Mouse (Mus musculus): ENCODE measurements around the gene Hectd1.
A peak's percentile ranks its signal among the peaks of the same experiment; 100 is the strongest.

Hectd1 gene

DNA sequence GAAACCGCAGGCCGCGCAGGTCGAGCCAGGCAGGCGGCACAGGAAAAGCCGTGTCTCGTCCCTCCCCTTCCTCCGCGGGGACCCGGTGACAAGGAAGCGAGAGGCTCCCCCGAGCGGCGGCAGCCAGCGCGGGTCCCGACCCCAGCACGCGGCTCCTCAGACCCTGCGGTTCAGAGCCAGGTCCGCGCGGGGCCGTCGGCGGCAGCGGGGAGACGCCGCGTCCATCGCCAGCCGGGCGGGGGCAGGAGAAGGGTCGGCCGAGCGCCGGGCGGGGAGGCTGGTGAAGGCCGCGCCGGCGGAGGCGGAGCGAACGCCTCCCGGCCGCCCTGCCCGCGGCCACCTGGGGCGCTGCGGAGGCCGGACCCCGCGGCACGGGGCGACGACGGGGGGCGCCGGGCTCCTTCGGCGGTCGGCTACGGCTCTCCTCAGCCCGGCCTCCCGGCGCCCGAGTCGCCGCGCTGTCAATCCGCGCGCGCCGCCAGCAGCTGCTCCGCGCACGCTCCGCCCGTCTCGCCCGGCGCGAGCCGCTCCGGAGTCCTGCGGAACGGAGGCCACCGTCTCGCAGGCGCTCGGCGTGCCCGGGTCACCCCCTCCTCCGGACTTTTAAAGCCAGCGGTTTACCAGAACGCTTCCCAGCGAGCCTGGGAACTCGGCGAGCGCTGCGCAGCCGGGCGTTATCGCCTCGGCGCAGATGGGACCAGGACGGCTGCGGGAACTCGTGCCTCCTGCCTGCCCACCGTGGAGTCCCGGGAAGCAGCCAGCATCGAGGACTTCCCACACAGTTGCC is at the start of gene Hectd1:
Gene Hectd1 (minus strand): TSS at position 247 of the 787 bp plus-strand sequence.
- peak; percentile 88 for DNase-seq (ENCODE audit: low spot score in 2 of 2)

DNA sequence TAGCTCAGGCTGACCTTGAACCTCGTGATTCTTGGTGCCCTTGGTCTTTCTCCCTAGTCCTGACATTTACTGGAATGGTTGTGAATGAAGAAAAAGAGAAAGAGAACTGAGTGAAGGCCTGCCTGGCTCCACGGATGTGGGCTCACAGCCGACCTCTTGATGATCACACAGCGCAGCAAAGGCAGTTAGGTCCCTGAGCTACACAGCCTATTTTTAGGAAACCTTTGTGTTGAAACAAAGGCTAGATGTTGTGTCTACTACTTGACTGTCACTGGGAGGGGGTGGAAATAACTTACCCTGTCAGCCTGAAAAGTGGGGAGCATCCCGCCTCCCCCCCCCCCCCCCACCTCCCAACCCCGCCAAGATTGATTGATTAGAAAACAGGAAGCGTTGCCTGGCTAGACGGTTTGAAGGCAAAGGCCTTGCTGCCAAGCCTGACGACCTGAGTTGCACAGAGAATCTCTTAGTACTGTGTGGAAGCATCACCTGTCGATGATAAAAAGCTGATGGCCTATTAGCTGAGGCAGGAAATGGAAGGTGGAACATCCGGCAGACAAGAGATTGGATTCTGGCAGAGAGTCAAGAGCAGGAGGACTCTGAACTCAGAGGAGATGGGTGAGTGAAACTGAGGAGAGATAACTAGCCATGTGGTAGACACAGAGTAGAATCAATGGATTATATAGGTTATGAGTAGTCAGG is 42.3 kb upstream of the Hectd1 start:
- no peak for DNase-seq (ENCODE audit: low spot score in 2 of 2)

DNA sequence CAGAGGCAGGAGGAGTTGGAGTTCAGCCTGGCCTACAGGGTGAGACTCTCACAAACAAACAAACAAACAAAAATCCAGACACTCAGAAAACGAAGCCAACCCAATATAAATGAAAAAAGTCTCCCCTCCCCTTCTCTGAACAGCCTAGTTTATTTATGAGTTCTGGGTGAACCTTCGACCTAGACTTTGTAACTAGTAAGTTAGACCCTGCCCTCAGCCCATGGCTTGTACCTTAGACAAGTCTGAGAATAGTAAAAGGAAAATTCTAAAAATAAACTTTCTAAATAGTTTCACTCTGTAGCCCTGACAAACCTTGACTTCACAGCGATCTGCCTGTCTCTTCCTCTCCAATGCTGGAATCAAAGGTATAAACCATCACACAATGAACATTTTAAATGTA is 40.2 kb upstream of the Hectd1 start:
- DNase-seq (ENCODE audit: low spot score in 2 of 2) = no peak

DNA sequence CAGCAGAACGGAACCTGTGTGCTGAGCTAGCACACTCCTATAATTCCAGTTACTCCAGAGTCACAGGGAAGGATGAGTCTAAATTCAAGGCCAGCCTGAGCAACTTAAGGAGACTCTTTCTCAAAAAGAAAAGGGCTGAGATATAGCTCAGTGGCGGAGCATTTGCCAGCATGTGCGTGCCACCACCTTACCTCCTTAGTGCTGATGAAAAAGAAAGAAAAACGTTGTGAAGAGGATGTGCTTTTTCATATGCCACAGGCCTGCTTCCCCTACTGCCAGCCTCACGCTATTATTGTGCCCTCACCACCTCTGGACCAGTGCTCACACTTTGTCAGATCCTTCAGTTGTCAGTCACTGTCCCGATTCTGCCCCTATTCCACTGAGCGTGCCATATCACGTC is 37.7 kb upstream of the Hectd1 start:
- DNase-seq (ENCODE audit: low spot score in 2 of 2) = no peak

DNA sequence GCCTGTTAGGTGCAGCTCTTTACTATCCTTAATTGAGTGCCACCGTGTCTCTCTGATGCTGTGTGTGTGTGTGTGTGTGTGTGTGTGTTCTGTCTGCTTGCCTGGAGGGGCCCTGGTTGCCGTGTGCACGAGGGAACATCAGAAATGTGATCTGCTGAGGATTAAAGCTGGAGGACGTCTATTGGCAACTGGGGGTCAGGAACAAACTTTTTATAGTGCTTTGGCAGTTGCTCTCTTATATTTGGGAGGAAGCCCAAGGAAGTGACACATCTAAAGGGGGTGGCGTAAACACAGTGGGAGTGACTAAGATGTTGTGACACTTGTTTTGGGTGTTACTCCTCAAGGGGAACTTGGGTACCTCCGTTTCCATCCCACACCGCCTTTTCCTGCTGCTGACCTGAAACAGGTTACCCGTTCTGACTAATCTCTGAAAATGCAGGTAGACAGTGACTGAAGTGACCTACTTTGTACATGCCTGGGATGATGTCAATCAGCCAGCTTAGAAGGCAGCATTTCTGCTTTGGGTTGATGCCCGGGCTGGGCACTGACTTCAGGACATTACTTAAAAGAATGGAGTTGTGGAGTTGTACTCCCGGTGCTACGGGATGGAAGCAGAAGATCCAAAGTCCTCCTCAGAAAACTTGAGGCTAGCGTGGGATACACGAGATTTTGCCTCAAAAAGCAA is 37.0 kb upstream of the Hectd1 start:
- DNase-seq (ENCODE audit: low spot score in 2 of 2) = no peak

DNA sequence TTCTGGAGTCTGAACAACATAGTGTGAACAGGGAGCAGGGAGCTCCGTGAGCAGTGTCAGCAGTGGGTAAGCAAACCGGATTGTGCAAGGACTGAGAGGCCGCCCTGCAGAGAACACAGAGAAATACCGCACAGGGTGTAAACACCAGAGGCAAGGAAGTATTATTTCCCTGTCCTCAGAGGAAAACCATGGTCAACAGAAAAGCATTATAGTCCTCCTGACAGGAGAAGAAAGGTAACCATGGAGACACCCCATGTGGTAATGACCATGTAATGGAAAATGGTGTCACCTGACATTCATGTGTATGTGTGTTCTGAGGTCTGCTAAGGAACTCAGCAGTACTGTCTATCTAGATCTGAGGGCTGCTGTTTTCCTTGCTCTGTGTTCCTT is 36.4 kb upstream of the Hectd1 start:
- DNase-seq (ENCODE audit: low spot score in 2 of 2) = no peak

DNA sequence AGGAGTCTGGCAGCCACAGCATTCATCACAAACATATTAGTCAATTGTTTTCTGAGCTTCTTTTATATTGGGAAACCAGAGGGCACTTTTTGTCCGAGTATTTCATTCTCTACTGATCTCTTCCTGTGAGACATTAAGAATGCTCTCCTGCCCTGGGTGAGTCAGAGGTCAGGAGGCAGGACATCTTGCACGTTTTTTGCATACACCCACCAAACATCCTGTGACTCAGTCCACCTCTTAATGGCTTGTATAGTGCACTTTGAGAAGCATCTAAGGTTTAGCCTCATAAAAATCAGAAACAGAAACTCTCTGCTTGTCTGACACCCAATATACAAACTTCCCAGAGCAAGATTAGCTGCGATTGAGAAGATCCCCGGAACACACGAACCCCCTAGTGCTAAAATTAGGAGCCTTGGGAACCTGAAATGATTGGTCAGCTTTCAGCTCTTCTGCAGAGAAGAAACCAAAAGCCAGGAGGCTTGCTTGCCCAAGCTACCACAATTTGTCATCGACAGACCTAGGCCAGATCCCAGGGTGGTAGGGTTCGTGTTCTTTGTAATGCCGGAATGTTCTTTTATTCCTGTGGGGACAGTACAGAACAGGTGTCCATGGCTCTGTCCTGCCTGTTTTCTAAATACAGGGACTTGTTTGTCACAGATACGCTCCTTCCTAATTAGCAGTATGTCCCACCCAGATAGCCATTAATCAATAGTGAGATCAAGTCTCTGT is 35.9 kb upstream of the Hectd1 start:
- DNase-seq (ENCODE audit: low spot score in 2 of 2) = no peak

DNA sequence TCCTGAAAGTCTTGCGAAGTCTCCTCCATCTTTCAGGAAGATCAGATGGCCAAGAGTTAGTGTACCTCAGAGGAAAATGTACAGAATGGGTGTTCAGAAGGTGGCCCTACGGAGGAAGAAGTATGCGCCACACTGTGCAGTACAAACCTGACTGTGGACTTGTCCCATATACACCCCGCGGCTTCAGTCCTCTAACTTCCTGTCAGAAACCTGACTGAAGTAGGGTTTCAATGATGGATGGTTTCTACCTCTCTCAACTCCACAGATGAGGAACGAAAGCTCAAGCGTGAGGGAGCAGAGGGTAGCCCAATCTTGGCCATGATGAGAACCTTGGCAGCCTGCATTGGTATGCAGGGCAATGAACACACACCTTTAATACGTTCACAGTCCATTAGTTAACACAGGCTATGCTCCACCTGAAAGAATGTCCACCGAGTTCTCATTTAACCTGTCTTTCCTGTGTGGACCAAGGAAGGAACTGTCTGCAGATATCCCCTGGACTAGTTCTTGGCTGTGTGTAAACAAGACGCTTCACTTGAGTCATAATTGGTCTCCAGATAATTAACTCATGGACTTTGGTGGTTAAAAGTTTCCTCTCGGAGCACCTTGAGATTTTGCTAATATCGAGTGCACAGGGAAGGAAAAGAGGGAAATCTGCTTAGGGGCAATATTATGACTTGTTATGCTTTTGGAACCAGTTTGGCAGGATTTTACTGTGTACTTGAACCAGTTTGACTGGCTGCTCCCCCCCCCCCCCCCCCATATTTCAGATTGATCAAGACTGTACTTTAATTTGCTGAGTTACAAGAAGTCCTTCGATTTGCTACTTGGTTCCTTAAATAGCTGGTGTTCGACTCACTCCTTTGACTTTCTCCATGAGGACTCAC is 34.0 kb upstream of the Hectd1 start:
- DNase-seq (ENCODE audit: low spot score in 2 of 2) = no peak

DNA sequence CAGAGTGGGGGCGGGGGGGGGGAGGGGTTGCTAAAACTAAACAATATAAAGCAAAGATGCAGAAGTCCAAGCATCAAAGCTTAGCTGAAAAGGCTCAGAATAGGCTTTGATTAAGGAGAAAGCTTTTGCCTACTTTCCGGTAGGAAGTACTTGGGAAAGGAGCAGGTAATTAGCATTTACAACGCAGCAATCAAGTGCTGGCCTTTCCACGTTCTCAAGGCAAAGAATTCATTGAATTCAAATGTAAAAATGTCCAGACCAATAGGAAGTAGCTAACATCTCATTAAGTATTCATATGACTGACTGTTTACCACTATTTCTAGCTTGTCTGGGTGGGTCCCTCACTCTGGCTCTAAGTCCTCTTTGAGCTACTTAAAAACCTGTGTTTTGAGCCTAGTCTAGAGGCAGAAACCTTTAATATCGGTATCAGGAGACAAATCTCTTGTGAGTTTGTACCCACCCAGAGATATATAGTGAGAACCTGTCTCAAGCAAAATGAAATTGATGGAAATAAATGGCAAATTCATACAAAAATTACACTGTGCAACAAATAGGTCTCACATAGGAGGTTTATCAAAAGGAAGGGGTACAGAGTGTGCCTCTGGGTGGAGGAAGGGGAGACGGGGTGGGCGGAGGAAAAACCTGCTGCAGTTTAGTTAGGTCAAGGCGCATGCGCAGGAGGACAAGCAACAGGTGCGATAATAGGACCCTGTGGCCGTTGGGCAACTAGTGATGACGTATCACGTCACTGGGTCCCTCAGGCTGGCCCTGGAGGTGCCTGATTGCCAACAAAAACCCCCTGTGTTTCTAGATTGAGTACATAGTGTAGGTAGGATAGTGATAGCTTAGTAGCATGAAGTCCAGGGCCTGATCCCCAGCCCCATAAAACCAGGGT is 29.0 kb upstream of the Hectd1 start:
- no peak for DNase-seq (ENCODE audit: low spot score in 2 of 2)

DNA sequence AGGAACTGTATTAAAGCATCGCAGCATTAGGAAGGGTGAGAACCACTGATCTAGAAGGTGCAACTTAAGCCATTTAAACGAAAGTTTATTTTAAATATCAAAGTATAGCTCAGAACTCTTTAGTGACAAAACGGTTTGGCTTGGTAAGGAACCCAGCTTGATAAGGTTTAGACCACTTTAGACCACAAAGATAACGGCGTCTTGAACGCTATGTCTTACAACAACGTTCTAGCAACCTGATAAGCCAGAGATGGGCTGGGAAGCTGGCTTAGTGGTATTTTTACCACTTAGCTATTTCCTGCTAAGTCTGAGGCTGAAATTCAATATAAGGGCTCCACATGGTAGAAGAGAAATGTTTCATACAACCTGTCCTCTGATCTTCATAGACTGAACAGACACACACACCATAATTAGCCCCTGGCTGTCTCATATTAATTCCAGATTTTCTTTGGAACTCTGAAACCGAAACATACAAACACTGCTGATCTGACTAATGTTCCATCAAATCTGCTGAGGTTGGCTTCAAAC is 27.5 kb upstream of the Hectd1 start:
- DNase-seq (ENCODE audit: low spot score in 2 of 2) = no peak

DNA sequence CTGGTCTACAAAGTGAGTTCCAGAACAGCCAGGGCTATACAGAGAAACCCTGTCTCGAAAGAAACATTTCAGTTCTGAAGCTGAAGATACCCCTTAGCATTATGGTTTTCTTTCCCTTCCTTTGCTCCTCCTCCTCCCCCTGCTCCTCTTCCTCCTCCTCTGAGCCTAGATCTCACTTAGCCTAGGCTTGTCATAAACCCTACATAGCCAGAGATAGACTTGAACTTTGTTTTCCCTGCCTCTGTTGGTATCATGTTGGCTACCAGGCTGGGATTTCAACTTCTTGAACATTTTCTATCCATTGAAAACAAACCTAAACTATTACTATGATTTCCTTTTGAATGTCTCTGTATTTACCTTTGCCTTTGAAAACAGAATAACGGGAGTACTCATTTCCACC is 26.5 kb upstream of the Hectd1 start:
- DNase-seq (ENCODE audit: low spot score in 2 of 2) = no peak

DNA sequence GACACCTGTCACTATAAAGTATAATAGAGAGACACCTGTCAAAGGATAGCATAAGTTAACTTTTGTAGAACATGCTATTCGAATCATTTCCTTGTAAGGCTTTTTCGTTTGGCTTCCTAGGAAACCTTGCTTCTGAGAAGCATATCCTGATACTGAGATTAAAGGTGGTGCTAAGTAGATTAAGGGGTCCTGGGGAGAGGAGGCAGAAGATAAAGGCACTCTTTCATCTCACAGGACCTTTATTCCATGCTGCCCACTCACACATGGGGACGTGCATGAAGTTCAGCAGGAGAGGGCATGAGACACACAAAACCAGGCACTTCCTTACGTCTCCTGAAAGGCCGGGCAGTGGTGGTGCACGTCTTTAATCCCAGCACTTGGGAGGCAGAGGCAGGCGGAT is 26.1 kb upstream of the Hectd1 start:
- no peak for DNase-seq (ENCODE audit: low spot score in 2 of 2)

DNA sequence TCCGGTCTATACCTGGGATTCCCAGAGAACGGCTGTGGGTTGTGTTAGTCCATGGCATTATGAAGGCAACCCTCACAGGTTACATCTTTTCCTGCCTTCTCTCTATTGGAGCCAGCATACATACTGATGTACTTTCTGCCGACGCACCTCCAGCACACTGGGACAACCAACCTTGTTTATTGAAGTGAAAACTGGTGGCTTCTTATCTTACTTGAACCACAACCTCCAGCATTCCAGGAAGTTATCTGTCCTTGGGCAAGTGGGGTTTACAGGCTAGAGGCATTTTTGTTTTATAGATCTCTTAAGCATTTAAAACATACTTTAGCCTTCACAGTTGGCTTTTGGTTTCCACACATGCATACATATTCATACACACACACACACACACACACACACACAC is 22.3 kb upstream of the Hectd1 start:
- no peak for DNase-seq (ENCODE audit: low spot score in 2 of 2)

DNA sequence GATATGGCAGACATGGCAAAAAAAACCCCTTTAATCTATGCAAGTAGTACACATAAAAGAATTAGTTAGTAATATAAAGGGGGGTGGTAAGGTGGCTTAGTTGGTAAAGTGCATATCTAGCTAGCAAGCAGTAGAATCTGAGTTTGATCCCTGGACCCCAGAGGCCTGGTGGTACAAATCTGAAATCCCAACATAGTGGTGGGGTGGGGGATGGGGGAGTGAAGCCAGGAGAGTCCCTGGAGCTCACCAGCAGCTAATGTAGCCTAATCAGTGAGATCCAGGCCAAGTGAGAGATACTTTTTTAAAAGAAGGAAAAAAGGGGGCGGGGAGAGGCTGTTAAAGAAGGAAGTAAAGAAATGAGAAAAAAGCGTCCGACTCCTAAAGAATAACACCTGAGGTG is 21.8 kb upstream of the Hectd1 start:
- DNase-seq (ENCODE audit: low spot score in 2 of 2) = no peak

DNA sequence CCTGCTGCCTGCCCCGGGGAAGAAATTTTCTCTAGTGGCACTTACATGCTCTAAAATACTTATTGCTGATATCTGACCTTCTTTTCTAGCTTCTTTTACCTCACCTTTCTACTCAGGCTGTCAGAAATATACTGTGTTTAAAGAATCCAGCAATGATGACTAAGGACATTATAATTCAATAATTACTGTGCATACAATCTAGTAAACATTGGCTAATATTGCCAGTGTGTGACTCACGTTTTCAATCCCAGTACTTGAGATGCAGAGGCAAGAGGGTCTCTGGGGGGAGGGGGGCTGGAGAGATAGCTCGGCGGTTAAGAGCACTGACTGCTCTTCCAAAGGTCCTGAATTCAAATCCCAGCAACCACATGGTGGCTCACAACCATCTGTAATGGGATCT is 21.0 kb upstream of the Hectd1 start:
- DNase-seq (ENCODE audit: low spot score in 2 of 2) = no peak

DNA sequence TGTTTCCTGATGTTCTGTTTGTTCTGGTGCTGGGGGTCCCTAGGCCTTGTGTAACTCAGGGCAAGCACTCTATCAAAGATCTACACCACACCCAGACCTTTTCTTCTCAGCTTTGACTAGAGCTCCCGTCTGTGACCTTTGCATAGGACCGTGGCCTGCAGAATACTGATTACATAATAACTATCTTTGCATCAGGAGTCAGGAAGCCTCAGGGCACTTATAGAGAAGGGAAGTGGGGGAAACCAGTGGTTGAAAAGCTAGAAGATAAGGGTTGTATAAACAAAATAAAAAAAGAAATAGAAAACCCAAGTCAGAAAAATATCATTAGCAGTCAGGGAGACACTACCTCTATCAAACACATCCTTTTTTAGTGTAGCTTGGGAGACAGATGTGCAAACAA is 20.6 kb upstream of the Hectd1 start:
- no peak for DNase-seq (ENCODE audit: low spot score in 2 of 2)

DNA sequence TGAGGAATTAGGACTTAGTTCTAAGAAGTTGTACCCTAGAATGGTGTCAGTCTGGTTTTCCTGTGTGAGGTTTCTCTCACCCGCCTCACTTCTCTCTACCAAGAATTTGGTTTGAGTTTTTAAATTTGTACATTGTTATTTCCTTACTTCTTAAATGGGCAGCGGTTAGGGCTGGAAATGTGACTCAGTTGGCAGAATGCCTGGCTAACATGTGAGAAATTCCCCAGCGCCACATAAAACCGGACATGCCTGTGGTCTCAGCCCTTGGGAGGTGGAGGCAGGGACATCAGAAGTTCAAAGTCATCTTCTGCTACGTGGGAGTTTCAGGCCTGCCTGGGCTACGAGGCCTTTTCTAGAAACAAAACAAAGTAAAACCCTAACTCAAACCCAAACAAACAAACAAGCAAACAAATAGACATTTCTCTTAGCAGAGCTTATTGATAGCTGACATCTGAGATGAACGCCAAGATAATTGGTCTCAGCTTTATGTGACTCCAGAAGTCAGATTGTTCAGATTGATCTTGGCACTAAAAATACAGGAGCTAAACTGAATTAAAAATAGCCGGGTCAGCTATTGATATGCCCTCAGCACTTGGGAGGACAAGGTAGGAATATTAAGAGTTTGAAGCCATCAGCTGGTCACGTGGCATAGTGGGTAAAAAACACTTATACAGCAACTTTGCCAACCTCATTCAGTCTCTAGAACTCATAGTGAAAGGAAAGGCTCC is 18.8 kb upstream of the Hectd1 start:
- no peak for DNase-seq (ENCODE audit: low spot score in 2 of 2)

DNA sequence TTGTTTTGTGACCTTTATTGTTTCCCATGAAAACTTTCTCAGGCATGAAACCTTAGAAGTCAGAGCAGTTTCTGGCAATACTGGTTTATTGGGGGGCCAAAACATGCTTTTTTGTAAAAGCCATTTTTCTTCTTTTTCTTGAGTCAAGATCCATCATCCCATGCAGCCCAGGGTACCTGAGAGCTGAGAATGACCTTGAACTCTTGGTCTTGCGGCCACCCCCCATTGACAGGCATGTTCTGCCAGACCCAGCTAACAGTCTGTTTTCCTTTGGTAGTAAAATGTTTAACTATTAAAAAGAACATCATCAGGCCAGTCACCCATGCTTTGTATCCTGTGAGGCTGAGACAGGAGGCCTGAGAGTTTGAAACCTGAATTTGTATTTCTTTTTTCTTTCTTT is 15.9 kb upstream of the Hectd1 start:
- no peak for DNase-seq (ENCODE audit: low spot score in 2 of 2)

DNA sequence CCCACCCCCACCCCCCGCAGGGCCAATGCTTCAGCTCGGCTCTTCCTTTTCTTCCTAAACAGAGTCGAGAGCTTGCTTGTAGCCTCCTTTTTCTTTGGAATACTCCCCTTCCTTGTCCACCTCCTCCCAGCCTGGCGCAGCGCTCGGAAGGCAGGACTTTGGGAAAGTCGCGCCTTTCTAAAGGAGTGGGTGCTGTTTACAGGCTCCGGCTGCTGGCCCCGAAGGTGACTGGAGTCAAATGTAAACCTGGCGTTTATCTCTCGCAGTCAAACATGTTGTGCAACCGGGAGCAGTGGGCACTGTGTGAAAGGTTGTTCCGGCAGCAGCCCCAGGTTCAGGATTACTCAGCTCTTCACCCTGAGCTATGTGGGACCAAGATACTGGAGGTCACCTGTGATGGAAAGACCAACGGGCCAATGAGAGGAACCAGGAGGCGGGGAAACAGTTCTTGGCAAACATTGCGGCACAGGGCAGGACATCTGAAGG is 15.5 kb upstream of the Hectd1 start:
- peak; percentile 89 to 90 for DNase-seq (ENCODE audit: low spot score in 2 of 2)

All from right cerebral cortex, postnatal 10 days (tissue).